Mouse (Mus musculus): ENCODE measurements at regions not wholly inside any gene's neighbourhood (a gene's known extent, or its start where the extent isn't known, plus 50 kb on each side); places are given as distances from the start of the nearest gene placed in this dataset.

DNA sequence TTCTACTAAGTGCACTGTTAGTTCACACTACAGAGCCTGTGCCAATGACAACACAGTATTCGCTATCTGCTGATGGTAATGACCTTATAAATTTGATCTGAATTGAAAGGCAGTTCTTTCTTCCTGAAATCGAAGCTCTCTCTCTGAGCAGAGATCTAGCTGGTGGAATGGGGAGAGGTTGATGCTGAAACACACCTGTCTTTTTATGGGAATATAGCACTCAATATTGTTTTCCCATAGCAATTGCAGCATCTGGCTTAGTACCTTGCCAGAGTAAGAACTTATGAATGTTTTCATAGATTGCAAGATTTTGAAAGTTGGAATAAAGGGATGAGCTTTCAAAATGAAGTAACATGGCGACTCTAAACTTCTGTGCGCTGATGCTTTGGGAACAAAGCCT, 444.0 kb upstream of the Klf12 start:
- Histone ChIP-seq H3K36me3 (replicated peaks) (no peaks in the 10 kb centered on the region), H3K4me3 (ENCODE audit: low read depth, low read length) (no peak overlapping the region), H3K9me3 (replicated peaks) (peaks cover 20% of the 10 kb centered on the region), H3K27me3 (ENCODE audit: insufficient read depth, low read length) (no peaks in the 10 kb centered on the region), H3K4me1 (ENCODE audit: insufficient read depth, low read depth, low read length) (no peaks in the 10 kb centered on the region)
- no peak for DNase-seq (ENCODE audit: low spot score)
- TF ChIP-seq GATA2 (IDR thresholded peaks at IDR 0.05; ENCODE audit: borderline replicate concordance, low read depth, low read length) (no peak), CTCF (IDR thresholded peaks at IDR 0.05; ENCODE audit: low read depth, low read length) (no peak), TAL1 (conservative IDR thresholded peaks at IDR 0.05; ENCODE audit: low read depth, low read length) (no peak), GATA1 (IDR thresholded peaks at IDR 0.05; ENCODE audit: borderline replicate concordance, low read length) (no peak), POLR2AphosphoS5 (IDR thresholded peaks at IDR 0.05; ENCODE audit: insufficient replicate concordance, low read depth, low read length) (no peak)
- no peak for ATAC-seq (ENCODE audit: extremely low read depth, insufficient number of reproducible peaks, low FRiP score, poor library complexity, severe bottlenecking)

DNA sequence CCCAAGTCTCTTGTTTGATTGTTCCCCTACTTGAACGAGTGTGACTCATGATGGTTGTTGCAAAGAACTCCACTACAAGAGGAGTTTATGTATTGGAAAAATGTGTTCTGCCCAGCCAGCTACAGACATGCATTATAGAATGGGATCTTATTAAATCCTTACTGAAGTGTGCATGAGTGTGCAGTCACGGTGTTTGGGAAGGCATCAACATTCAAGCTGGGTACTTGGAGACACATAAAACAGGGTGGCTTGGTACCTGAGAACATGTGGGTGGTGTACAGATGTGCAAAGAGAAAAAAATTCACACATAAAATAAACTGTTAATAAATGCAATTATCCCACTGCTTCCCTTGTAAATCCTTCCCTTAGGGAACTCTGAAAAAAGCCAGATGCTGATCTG, 443.2 kb upstream of the Klf12 start:
- Histone ChIP-seq H3K36me3 (replicated peaks) (no peaks in the 10 kb centered on the region), H3K27me3 (ENCODE audit: insufficient read depth, low read length) (no peaks in the 10 kb centered on the region), H3K4me3 (ENCODE audit: low read depth, low read length) (no peak overlapping the region), H3K9me3 (replicated peaks) (peaks cover 25% of the 10 kb centered on the region), H3K4me1 (ENCODE audit: insufficient read depth, low read depth, low read length) (no peaks in the 10 kb centered on the region)
- TF ChIP-seq GATA2 (IDR thresholded peaks at IDR 0.05; ENCODE audit: borderline replicate concordance, low read depth, low read length): no peak
- no peak for TF ChIP-seq CTCF (IDR thresholded peaks at IDR 0.05; ENCODE audit: low read depth, low read length)
- no peak for TF ChIP-seq GATA1 (IDR thresholded peaks at IDR 0.05; ENCODE audit: borderline replicate concordance, low read length)
- TF ChIP-seq TAL1 (conservative IDR thresholded peaks at IDR 0.05; ENCODE audit: low read depth, low read length): no peak
- no peak for TF ChIP-seq POLR2AphosphoS5 (IDR thresholded peaks at IDR 0.05; ENCODE audit: insufficient replicate concordance, low read depth, low read length)
- ATAC-seq (ENCODE audit: extremely low read depth, insufficient number of reproducible peaks, low FRiP score, poor library complexity, severe bottlenecking) (no peak), DNase-seq (ENCODE audit: low spot score) (no peak)

DNA sequence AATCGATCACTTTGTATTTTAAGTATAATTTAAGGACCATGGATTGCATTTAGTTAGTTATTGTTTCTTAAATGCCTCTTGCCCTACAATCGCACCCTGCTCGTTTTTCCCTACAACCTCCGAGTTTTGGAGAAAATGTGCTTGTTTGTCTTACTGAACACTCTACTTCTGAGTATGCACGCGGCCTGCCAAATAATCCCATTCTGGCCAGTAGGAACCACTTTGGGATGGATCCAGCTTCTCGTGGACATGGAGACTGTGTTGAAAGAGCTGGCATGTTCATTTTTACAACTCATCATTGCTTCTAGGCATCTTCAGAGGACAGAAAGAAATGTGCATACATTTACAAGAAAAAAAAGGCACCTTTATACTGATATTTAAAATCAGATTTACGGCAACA, 440.5 kb upstream of the Klf12 start:
- Histone ChIP-seq H3K27me3 (ENCODE audit: insufficient read depth, low read length) (no peaks in the 10 kb centered on the region), H3K4me1 (ENCODE audit: insufficient read depth, low read depth, low read length) (no peaks in the 10 kb centered on the region), H3K36me3 (replicated peaks) (no peaks in the 10 kb centered on the region), H3K9me3 (replicated peaks) (peaks cover 34% of the 10 kb centered on the region), H3K4me3 (ENCODE audit: low read depth, low read length) (no peak overlapping the region)
- TF ChIP-seq GATA2 (IDR thresholded peaks at IDR 0.05; ENCODE audit: borderline replicate concordance, low read depth, low read length): no peak
- TF ChIP-seq POLR2AphosphoS5 (IDR thresholded peaks at IDR 0.05; ENCODE audit: insufficient replicate concordance, low read depth, low read length): no peak
- TF ChIP-seq GATA1 (IDR thresholded peaks at IDR 0.05; ENCODE audit: borderline replicate concordance, low read length): no peak
- no peak for TF ChIP-seq CTCF (IDR thresholded peaks at IDR 0.05; ENCODE audit: low read depth, low read length)
- TF ChIP-seq TAL1 (conservative IDR thresholded peaks at IDR 0.05; ENCODE audit: low read depth, low read length): no peak
- DNase-seq (ENCODE audit: low spot score) (no peak), ATAC-seq (ENCODE audit: extremely low read depth, insufficient number of reproducible peaks, low FRiP score, poor library complexity, severe bottlenecking) (no peak)

DNA sequence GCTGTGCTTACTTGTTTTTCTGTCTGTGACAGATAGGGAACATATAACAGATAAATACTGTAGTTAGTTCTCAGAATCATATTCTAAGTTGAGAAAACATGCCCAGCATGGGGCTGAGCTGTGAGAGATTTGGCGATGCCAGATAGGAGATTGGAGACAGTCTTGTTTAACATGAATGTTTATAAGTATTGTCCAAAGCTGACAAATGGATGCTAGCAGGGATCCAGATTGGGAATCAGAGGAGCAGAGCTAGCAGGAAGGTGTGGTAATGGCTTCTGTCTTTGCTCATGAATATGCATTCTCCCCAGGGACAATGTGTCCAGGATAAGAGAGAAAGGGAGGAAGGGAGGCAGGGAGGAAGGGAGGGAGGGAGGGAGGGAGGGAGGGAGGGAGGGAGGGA, 436.2 kb upstream of the Klf12 start:
- ATAC-seq (ENCODE audit: extremely low read depth, insufficient number of reproducible peaks, low FRiP score, poor library complexity, severe bottlenecking): no peak
- H3K36me3 ChIP-seq (replicated peaks): no peaks in the 10 kb centered on the region
- no peaks in the 10 kb centered on the region for H3K4me1 ChIP-seq (ENCODE audit: insufficient read depth, low read depth, low read length)
- no peaks in the 10 kb centered on the region for H3K27me3 ChIP-seq (ENCODE audit: insufficient read depth, low read length)
- H3K4me3 ChIP-seq (ENCODE audit: low read depth, low read length): no peak overlapping the region
- DNase-seq (ENCODE audit: low spot score): no peak
- TF ChIP-seq GATA2 (IDR thresholded peaks at IDR 0.05; ENCODE audit: borderline replicate concordance, low read depth, low read length) (no peak), CTCF (IDR thresholded peaks at IDR 0.05; ENCODE audit: low read depth, low read length) (no peak), POLR2AphosphoS5 (IDR thresholded peaks at IDR 0.05; ENCODE audit: insufficient replicate concordance, low read depth, low read length) (no peak)
- H3K9me3 ChIP-seq (replicated peaks): peaks cover 28% of the 10 kb centered on the region

DNA sequence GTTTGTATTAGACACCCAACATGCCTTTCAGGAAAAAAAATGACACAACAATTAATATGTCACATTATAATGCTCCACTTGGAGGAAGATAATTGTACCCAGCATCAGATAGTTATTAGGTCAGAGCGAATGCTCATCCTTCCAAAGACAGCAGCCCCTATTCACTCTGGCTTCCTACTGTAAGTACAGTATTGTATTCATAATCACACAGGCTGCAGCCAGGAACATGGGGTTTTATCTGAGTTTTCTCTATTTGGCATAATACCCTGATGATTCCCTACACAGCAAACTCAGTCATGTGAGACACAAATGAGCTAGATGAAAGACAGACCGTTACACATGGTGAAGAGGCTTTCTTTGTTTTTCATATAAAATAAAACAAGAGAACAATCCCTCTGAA, 430.5 kb upstream of the Klf12 start:
- H3K4me1 ChIP-seq (ENCODE audit: insufficient read depth, low read depth, low read length): no peaks in the 10 kb centered on the region
- H3K9me3 ChIP-seq (replicated peaks): peaks cover 16% of the 10 kb centered on the region
- H3K36me3 ChIP-seq (replicated peaks): no peaks in the 10 kb centered on the region
- no peaks in the 10 kb centered on the region for H3K27me3 ChIP-seq (ENCODE audit: insufficient read depth, low read length)
- TF ChIP-seq POLR2AphosphoS5 (IDR thresholded peaks at IDR 0.05; ENCODE audit: insufficient replicate concordance, low read depth, low read length) (no peak), TAL1 (conservative IDR thresholded peaks at IDR 0.05; ENCODE audit: low read depth, low read length) (no peak), GATA2 (IDR thresholded peaks at IDR 0.05; ENCODE audit: borderline replicate concordance, low read depth, low read length) (no peak), CTCF (IDR thresholded peaks at IDR 0.05; ENCODE audit: low read depth, low read length) (no peak), GATA1 (IDR thresholded peaks at IDR 0.05; ENCODE audit: borderline replicate concordance, low read length) (no peak)
- no peak overlapping the region for H3K4me3 ChIP-seq (ENCODE audit: low read depth, low read length)
- DNase-seq (ENCODE audit: low spot score): no peak
- ATAC-seq (ENCODE audit: extremely low read depth, insufficient number of reproducible peaks, low FRiP score, poor library complexity, severe bottlenecking): no peak

DNA sequence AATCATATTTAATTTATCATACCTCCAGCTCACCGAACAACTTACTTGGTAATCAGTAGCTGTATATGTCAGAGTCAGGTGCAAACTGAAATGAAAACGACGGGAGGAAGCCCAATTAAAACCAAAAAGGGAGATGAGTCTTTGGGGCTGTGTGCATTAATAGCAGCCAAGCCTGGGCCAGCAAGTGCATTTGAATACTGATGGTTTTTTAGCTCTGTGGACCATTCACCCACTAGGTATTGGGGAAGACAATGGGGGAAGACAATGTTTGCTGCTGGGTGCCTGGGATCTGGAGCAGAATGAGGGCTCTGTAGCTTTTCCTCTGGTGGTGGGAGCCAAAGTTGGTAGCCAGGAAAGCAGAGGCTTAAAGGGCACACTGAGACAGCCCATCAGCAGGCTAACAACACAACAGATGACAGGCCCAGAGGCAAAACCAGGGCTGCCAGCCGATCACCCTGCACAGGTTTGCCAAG, 429.6 kb upstream of the Klf12 start:
- peaks cover 17% of the 10 kb centered on the region for H3K9me3 ChIP-seq (replicated peaks)
- ATAC-seq (ENCODE audit: extremely low read depth, insufficient number of reproducible peaks, low FRiP score, poor library complexity, severe bottlenecking) (no peak), DNase-seq (ENCODE audit: low spot score) (no peak)
- no peak overlapping the region for H3K4me3 ChIP-seq (ENCODE audit: low read depth, low read length)
- H3K4me1 ChIP-seq (ENCODE audit: insufficient read depth, low read depth, low read length): no peaks in the 10 kb centered on the region
- TF ChIP-seq CTCF (IDR thresholded peaks at IDR 0.05; ENCODE audit: low read depth, low read length): no peak
- no peak for TF ChIP-seq POLR2AphosphoS5 (IDR thresholded peaks at IDR 0.05; ENCODE audit: insufficient replicate concordance, low read depth, low read length)
- TF ChIP-seq TAL1 (conservative IDR thresholded peaks at IDR 0.05; ENCODE audit: low read depth, low read length): no peak
- TF ChIP-seq GATA1 (IDR thresholded peaks at IDR 0.05; ENCODE audit: borderline replicate concordance, low read length): no peak
- TF ChIP-seq GATA2 (IDR thresholded peaks at IDR 0.05; ENCODE audit: borderline replicate concordance, low read depth, low read length): no peak
- no peaks in the 10 kb centered on the region for H3K27me3 ChIP-seq (ENCODE audit: insufficient read depth, low read length)
- H3K36me3 ChIP-seq (replicated peaks): no peaks in the 10 kb centered on the region
